Mouse (Mus musculus): ENCODE results near the gene Tbp. TPM values are rescaled to one million over a fixed set of nuclear protein-coding genes. Genes with fewer than 3 reads are reported as not detected.
"Not testable (repeated sequence)": the region's sequence is repeated elsewhere in the genome, so short reads cannot be mapped to it uniquely, and the experiment has no call there.

Tbp gene
- polyA plus RNA-seq, 1 experiment from 2014 or later, result 45.8 TPM

GRCm38 (mm10) chr17:15540309-15540708 is 40.6 kb downstream of the Tbp start:
- H3K9ac ChIP-seq (replicated peaks), result no peak overlapping the region
- 62% methylated on average over 4 of the region's 4 CpGs for WGBS
- no peak for ATAC-seq (ENCODE audit: insufficient number of reproducible peaks, insufficient read depth, low FRiP score, low TSS enrichment, low read depth)

GRCm38 (mm10) chr17:15543868-15544267 is 44.2 kb downstream of the Tbp start:
- 63% methylated on average over 4 of the region's 4 CpGs for WGBS
- H3K27me3 ChIP-seq; H3K4me1 ChIP-seq (replicated peaks); H3K36me3 ChIP-seq; H3K4me2 ChIP-seq; H3K9ac ChIP-seq (replicated peaks); H3K9me3 ChIP-seq; ATAC-seq (ENCODE audit: insufficient number of reproducible peaks, insufficient read depth, low FRiP score, low TSS enrichment, low read depth); H3K4me3 ChIP-seq (replicated peaks); H3K27ac ChIP-seq: not testable (repeated sequence)

More at GRCm38 (mm10) chr17:15540309-15540708, 40.6 kb downstream of the Tbp start:
- Histone ChIP-seq H3K4me1 (replicated peaks) (no peaks in the 10 kb centered on the region), H3K36me3 (no peaks in the 10 kb centered on the region), H3K27me3 (peaks cover 24% of the 10 kb centered on the region), H3K9me3 (no peaks in the 10 kb centered on the region), H3K4me3 (replicated peaks) (no peak overlapping the region), H3K4me2 (no peak overlapping the region), H3K27ac (no peak overlapping the region)

GRCm38 (mm10) chr17:15546440-15546839 is 46.8 kb downstream of the Tbp start:
- no peak overlapping the region for H3K27ac ChIP-seq
- WGBS, result 75% methylated on average over 4 of the region's 4 CpGs
- no peak overlapping the region for H3K9ac ChIP-seq (replicated peaks)
- no peak overlapping the region for H3K4me2 ChIP-seq
- no peaks in the 10 kb centered on the region for H3K9me3 ChIP-seq
- H3K36me3 ChIP-seq, result no peaks in the 10 kb centered on the region
- H3K27me3 ChIP-seq, result no peaks in the 10 kb centered on the region
- no peak overlapping the region for H3K4me3 ChIP-seq (replicated peaks)
- no peak for ATAC-seq (ENCODE audit: insufficient number of reproducible peaks, insufficient read depth, low FRiP score, low TSS enrichment, low read depth)
- no peaks in the 10 kb centered on the region for H3K4me1 ChIP-seq (replicated peaks)

- Histone ChIP-seq H3K4me2 (no peak overlapping the region), H3K9ac (replicated peaks) (no peak overlapping the region), H3K27ac (no peak overlapping the region), H3K9me3 (no peaks in the 10 kb centered on the region), H3K4me1 (replicated peaks) (no peaks in the 10 kb centered on the region), H3K4me3 (replicated peaks) (no peak overlapping the region), H3K27me3 (no peaks in the 10 kb centered on the region), H3K36me3 (no peaks in the 10 kb centered on the region)
- 50% methylated on average over 1 of the region's 1 CpGs for WGBS
- ATAC-seq (ENCODE audit: insufficient number of reproducible peaks, insufficient read depth, low FRiP score, low TSS enrichment, low read depth), result no peak
Measured at GRCm38 (mm10) chr17:15549713-15550112, 50.0 kb downstream of the Tbp start.

- no peak for ATAC-seq (ENCODE audit: insufficient number of reproducible peaks, insufficient read depth, low FRiP score, low TSS enrichment, low read depth)
- no peaks in the 10 kb centered on the region for H3K4me1 ChIP-seq (replicated peaks)
- H3K27me3 ChIP-seq, result peaks cover 7% of the 10 kb centered on the region; the same call in 1 of the 2 replicates
- H3K9ac ChIP-seq (replicated peaks), result no peak overlapping the region
- H3K4me3 ChIP-seq (replicated peaks), result no peak overlapping the region
- no peaks in the 10 kb centered on the region for H3K9me3 ChIP-seq
- no peaks in the 10 kb centered on the region for H3K36me3 ChIP-seq
- H3K27ac ChIP-seq, result no peak overlapping the region
- WGBS, result 84% methylated on average over 2 of the region's 2 CpGs
- no peak overlapping the region for H3K4me2 ChIP-seq
Measured at GRCm38 (mm10) chr17:15559946-15560345, 60.3 kb downstream of the Tbp start.

- Histone ChIP-seq H3K9me3 (no peaks in the 10 kb centered on the region), H3K4me3 (replicated peaks) (peak within 1 kb of the TSS; percentile 63), H3K27me3 (peaks cover 7% of the 10 kb centered on the region; the same call in 1 of the 2 replicates), H3K9ac (replicated peaks) (peak within 1 kb of the TSS; percentile 65), H3K4me2 (peak within 1 kb of the TSS; percentile 74), H3K36me3 (no peaks in the 10 kb centered on the region), H3K4me1 (replicated peaks) (no peaks in the 10 kb centered on the region), H3K27ac (peak within 1 kb of the TSS; percentile 96)
- under 1% methylated on average over 43 of the region's 43 CpGs for WGBS
- ATAC-seq (ENCODE audit: insufficient number of reproducible peaks, insufficient read depth, low FRiP score, low TSS enrichment, low read depth), result peak; percentile 98
Measured at GRCm38 (mm10) chr17:15564014-15564927, 64.6 kb downstream of the Tbp start, which contains the start of gene Prdm9. Gene Prdm9 (minus strand): TSS chr17:15564354.

GRCm38 (mm10) chr17:15564928-15565300 is 65.2 kb downstream of the Tbp start:
- Histone ChIP-seq H3K27me3 (peaks cover 7% of the 10 kb centered on the region; the same call in 1 of the 2 replicates), H3K4me2 (peak overlapping the region; percentile 64), H3K4me1 (replicated peaks) (no peaks in the 10 kb centered on the region), H3K4me3 (replicated peaks) (peak overlapping the region; percentile 63), H3K36me3 (no peaks in the 10 kb centered on the region), H3K9me3 (no peaks in the 10 kb centered on the region), H3K9ac (replicated peaks) (no peak overlapping the region), H3K27ac (no peak overlapping the region)
- ATAC-seq (ENCODE audit: insufficient number of reproducible peaks, insufficient read depth, low FRiP score, low TSS enrichment, low read depth), result no peak
- 50% methylated on average over 12 of the region's 12 CpGs for WGBS

- Histone ChIP-seq H3K4me3 (replicated peaks) (no peak overlapping the region), H3K9ac (replicated peaks) (no peak overlapping the region), H3K27me3 (peaks cover 7% of the 10 kb centered on the region; the same call in 1 of the 2 replicates), H3K4me1 (replicated peaks) (no peaks in the 10 kb centered on the region), H3K9me3 (no peaks in the 10 kb centered on the region), H3K27ac (no peak overlapping the region), H3K36me3 (no peaks in the 10 kb centered on the region), H3K4me2 (no peak overlapping the region)
- WGBS, result 75% methylated on average over 5 of the region's 5 CpGs
- no peak for ATAC-seq (ENCODE audit: insufficient number of reproducible peaks, insufficient read depth, low FRiP score, low TSS enrichment, low read depth)
Measured at GRCm38 (mm10) chr17:15566908-15567307, 67.2 kb downstream of the Tbp start.

GRCm38 (mm10) chr17:15575056-15575455 is 75.4 kb downstream of the Tbp start:
- no peak overlapping the region for H3K4me2 ChIP-seq
- H3K4me3 ChIP-seq (replicated peaks), result no peak overlapping the region
- no peaks in the 10 kb centered on the region for H3K36me3 ChIP-seq
- no peak overlapping the region for H3K27ac ChIP-seq
- WGBS, result 79% methylated on average over 1 of the region's 1 CpGs
- no peaks in the 10 kb centered on the region for H3K4me1 ChIP-seq (replicated peaks)
- H3K9me3 ChIP-seq, result no peaks in the 10 kb centered on the region
- H3K9ac ChIP-seq (replicated peaks), result no peak overlapping the region
- H3K27me3 ChIP-seq, result peaks cover 36% of the 10 kb centered on the region
- no peak for ATAC-seq (ENCODE audit: insufficient number of reproducible peaks, insufficient read depth, low FRiP score, low TSS enrichment, low read depth)

- no peaks in the 10 kb centered on the region for H3K36me3 ChIP-seq
- H3K4me2 ChIP-seq, result peak overlapping the region; percentile 55
- no peaks in the 10 kb centered on the region for H3K9me3 ChIP-seq
- H3K27me3 ChIP-seq, result peaks cover 36% of the 10 kb centered on the region
- peak overlapping the region; percentile 34; the same call in 1 of the 2 replicates for H3K9ac ChIP-seq (replicated peaks)
- H3K4me1 ChIP-seq (replicated peaks), result no peaks in the 10 kb centered on the region
- H3K4me3 ChIP-seq (replicated peaks), result peak overlapping the region; percentile 37
- ATAC-seq (ENCODE audit: insufficient number of reproducible peaks, insufficient read depth, low FRiP score, low TSS enrichment, low read depth), result no peak
- WGBS, result 2% methylated on average over 32 of the region's 32 CpGs
- H3K27ac ChIP-seq, result no peak overlapping the region
Measured at GRCm38 (mm10) chr17:15577291-15577694, 77.6 kb downstream of the Tbp start.
